Mouse (Mus musculus) lung, adult 18-20 months (tissue): ENCODE measurements at regions not wholly inside any gene's neighbourhood (a gene's known extent, or its start where the extent isn't known, plus 50 kb on each side); places are given as distances from the start of the nearest gene placed in this dataset.

Source experiments
- DNase-seq, 2 experiments: peaks; one replicate each; pipeline ENCODE4 v3.0.0; 2022; ENCODE audit warnings: mixed read lengths in 2 of 2

DNA sequence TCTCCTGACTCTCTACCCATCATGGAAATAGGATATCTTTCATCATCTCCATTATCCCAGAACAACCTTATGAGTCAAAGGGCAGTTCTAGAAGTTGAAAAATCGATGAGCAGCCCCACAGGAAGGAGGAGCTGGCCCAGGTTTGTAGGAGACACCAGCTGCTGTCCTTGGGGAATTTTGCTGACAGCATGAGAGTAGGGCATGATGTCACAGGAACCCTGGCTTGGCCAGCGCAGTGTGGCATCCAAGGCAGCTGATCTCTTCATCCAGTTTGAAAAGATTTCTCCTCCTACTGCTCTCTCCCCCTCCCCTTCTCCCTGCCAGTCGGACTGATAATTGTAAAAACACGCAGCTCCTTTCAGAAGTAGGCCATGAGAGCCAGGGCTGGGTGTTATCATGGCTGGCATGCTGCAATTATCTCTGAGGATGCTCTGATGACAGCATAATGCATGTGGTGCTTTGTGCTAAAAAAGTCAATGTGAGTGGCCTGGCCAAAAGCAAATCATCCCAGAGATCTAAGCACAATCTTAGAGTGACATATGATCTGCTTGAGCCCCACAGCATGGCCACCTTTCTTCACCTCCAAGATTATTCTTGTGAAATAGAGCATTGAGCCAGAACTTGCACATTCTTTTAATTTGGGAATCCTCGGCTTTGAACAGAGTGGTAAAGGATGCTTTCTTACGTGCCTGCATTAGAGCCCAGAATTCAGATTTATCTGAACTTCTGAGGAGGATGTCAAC lies 54.2 kb downstream of the Gjd2 start:
- no peak for DNase-seq

DNA sequence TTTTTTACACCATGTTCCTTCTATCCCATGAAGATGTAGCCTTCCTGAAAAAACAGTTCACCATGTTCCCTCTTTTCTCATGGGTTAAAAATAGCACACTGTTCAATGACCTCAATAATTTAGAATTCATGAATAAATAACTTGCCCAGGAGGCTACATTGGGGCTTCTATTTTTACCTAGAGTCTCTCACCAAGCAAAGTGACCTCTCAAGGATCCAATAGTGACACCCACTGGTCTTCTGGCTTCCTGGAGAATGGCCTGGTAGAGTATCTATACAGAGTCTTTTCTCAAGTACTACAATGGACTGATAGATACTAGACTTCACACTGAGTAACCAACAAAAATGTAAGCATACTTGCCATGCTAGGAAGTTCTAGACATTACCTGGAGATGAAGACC lies 60.9 kb downstream of the Gjd2 start:
- no peak for DNase-seq

DNA sequence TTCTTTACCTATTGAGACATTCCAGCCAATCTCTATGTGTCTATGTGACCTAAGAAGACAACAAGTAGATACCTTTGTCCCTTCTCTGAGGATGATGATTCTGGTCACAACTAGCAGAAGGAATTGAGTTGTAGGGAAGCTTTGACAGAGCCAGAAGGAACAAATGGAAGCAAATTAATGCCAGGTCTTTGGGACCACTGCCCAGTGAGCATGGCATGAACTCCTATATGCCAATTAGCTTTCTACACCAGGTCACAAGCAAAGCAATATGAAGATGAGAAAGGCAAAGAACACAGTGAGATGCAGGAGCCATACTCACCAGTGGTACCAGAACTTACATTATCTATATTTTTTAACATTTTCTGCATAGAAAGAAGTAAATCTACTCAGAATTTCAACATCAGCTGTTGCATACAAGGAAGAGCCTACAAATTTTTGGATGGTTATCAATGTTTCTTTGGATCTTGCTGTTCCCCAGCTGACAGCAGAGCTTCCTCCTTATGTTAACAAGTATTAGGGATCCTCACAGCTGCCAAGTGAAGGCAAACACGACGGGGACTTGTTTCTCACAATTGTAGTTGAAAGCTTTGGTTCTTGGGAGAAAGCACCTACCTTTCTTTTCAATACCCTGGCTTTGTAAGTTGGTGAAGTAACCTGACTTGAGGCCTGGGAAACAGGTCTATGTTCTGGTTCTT lies 64.0 kb downstream of the Gjd2 start:
- no peak for DNase-seq

DNA sequence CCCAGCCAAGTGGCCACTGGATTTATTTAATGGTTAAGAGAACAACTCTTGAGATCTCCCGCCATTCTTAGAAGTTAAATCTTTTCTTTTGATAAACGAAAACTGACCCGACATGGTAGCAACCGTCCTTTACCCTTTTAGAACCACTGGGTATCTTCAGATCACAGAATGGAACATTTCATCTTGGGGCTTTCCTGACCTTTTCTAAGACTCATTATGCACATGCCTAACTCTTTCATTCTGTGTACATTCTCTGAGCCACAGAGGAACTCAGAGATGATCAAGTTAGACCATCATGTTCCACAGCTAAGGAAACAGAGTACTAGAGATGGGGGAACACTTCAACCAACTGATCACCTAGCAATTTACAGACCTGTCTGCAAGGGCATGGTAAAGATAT lies 81.7 kb downstream of the Gjd2 start:
- DNase-seq = no peak

DNA sequence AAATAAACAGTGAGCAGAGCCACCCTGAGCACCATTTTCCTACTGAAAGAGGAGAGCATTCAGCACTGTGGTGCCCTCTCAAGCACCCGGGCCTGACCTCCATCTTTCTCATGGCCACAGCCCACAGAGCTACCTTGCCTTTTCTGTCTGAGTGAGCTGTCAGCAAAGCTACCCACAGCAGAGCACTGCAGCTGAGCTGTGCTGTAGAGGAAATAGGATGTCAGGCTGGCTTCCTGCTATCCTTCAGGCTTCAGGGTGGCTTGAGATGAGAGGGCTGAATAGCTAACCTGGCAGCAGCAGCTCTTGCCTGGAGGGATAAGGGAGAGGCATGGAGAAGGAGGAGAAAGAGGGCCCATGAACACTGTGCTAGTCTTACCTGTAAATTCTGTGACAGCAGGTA lies 82.5 kb downstream of the Gjd2 start:
- no peak for DNase-seq

DNA sequence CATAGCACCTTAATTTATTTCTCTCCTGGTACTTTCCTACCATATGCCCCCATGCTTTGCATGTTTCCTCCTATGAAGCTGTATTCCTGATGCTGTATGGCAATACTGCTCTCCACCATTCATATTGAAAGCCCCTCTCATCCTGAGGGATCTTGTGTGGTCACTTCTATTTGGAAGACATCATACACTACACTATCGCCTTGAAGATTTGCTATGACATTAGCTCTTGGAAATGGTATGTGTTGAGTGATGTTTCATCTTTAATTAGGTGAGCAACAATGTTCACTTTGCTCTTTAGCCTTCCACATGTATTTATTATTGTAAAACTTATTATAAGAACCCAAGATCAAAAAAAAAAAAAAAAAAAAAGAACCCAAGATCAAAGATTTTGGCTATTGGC lies 81.2 kb upstream of the Arhgap11a start:
- no peak for DNase-seq

DNA sequence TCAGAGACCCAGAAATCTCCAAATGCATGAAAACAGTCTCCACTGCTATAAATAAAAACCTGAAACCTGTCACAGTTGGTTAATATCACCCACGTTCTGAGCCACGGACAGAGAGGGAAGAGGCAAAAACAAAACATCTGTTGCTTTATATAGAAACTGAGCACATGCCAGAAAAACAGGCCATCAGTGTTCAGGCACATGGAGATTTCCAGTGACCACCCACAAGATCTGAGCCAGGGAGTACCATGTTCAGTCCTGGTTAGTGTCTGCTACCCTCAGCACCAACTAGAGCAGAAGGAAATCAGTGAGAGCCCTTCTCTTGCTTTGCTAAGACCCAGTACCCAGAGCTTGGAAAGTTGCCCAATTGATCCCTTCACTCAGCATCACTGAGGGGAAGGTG lies 75.7 kb upstream of the Arhgap11a start:
- no peak for DNase-seq

DNA sequence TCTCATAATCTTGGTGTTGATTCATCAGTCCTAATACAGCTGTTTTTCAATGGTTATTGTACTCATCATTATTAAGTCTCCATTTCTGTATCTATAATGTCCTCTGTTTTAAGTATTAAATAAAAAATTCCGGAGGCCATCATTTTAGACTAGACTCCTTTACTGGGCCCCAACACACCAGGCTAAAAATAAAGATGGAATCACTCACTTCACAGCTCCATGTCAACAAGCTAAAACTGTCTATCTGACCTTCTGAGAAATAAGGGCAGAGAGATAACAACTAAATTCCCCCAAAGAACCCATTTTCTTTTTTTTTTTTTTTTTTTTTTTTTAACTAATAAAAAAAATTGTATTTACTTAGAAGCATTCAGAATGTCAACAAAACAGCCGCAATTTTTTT lies 70.5 kb upstream of the Arhgap11a start:
- DNase-seq = no peak

DNA sequence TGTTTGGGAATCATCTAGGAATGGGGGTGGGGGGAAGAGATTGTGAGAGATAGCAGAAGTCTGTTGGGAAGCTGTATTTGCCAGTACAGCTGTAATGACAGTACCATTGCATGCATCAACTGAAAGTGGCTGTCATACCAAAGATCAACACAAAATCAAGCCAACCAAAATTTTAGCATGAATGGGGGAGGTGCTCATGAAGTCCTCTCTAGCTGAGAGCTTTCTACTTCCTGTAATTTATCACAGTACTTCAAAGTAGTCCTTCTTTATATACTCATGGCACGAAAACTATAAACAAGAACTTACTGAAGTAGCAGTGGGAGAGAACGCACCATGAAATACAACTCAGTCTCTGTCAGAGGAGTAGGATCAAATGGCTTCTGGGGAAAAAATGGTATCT lies 65.8 kb upstream of the Arhgap11a start:
- DNase-seq = no peak

DNA sequence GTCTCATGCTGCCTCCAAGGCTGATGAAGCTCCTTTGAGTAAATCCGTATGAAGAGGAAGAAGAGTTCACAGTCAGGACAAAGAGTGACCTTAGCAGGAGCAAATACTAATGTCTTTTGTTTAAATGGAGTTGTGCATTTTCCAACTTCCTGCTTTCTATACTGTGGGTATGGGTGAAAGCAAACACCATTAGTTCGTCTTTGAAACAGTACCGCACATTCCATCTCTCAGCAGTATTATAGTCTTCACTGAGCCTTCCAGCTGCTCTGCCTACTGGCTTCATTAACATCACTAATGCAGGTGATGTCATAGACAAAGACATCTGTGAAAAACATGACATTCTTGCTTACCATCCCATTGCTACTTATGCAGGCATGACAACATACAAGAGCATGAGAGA lies 62.7 kb upstream of the Arhgap11a start:
- DNase-seq = no peak

DNA sequence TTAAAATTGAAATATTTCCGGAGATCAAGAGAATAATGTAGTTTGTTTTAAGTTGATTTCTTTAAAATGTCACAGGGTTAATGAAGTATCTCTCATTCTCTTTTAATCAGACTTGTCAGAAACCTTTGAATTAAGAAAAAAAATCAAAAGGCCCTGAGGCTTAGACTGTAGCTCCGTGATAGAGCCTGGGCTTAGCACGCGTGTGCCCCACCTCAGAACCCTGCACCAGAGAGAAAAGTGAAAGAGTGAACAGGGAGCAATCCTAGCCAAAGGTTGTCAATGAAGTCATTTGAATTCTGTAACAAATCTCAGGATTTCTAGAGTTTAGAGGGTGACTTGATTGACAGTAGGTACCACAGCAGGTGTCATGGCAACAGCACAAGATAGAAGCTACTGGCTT lies 61.0 kb upstream of the Arhgap11a start:
- no peak for DNase-seq

DNA sequence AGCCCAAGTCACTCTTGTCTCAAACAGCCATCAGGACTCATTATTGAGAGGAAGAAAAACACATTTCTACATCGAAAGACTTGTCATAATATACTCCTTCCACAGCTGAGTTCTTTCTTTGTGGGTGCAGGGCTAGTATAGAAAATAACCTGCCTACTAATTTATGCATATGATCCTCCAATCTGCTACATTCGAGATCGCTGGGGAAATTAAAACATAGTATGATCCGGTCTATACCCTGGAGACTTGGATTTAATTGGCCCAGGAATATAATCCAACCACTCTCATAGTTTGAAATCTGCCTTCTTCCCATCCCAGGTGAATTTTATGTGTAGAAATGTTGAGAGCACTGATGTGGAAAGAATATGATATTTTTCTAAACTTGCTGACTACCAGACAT lies 60.2 kb upstream of the Arhgap11a start:
- no peak for DNase-seq

DNA sequence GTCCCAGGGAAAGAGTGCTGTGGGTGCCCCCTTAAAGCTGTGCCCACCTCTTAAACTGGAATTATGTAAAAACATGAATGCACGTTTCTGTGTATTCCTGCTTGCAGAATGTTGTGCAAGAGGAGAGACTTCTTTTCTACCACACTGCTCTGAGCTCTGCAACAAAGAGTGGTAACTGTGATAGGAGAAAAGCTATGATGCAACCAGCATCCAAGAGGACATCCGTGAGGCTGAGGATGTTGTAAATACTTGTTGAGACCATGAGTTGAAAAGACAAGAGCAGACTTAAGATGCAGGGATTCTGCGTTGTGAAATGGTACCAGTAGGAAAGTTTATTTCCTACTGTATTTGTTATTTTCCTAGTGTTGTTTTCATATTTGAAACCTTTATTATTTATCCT lies 56.0 kb upstream of the Arhgap11a start:
- DNase-seq = no peak

DNA sequence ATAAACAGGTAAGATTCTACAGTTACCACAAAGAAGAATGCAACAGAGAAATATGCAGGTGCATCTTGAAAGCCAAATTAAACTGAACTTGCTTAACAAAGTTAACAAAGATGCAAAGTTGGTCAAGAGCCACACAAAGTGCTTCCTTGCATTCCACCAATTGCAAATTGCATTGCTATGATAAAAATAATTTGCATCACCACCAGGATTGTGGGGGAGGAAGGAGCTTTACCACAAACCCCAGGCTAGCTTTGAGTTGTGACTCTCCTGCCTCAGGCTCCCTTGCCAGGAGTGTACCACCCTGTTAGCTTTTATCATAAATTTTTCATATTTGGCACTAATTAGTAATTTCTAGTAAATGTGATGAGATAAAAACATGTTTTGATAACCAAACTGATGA lies 55.4 kb upstream of the Arhgap11a start:
- DNase-seq = no peak

DNA sequence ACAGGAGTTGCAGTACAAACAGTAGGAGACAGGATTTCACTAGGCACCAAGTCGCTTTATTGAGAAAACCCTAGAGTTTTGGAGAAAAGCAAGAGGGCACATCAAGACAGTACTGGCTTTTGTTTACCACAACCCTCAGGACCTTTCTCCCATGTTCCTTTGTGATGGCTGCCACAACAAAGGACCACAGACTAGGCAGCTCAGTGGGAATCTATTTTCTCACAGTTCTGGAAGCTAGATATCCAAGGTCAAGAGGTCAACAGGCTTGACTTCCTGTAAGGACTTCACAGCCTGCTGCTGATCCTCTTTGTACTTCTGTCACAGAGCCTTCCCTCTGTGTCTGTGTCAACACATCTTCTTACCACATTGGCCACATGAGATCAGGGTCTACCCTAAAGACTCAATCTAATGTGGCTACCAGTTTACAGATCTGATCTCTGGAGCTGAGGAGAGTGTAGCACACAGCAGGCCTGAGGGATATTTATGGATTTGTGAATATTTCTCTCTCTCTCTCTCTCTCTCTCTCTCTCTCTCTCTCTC lies 54.6 kb upstream of the Arhgap11a start:
- no peak for DNase-seq

DNA sequence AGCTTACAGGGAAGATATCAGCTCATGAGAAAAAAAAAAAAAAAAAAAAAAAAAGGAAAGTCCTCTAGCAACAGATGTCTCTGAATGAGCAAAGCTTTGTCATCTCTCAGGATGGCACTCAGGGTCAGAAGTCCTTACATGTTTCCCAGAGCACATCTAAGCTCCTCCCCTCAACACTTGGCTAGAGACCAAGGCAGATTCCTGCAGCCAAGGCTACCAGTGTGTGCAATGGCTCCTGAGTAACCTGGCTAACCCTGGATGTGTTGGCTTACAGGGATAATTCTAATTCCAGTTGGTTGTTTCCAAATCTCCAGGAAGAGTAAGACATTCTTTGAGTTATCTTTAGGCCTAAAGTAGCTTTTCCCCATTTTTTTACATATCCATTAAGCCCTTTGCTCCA lies 53.9 kb upstream of the Arhgap11a start:
- DNase-seq = peak; percentile 3 to 17

DNA sequence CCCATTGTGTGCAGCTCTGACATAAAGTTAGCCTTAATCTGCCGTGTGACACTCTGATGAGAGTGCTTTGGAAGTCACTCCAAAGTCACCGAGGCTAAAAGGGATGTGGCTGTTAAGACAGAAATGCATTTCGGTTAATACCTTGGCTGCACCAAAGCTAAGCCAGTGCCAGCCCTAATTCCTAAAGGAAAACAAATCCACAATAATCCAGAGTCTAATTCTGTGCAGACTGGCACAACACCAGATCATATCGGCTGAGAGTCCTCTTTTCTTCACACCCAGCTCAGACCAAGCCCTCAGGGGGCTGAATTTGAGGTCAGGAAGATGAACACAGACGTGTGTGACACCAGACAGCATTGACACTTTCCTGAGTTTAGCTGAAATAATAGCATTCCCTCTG lies 52.0 kb upstream of the Arhgap11a start:
- DNase-seq = no peak

DNA sequence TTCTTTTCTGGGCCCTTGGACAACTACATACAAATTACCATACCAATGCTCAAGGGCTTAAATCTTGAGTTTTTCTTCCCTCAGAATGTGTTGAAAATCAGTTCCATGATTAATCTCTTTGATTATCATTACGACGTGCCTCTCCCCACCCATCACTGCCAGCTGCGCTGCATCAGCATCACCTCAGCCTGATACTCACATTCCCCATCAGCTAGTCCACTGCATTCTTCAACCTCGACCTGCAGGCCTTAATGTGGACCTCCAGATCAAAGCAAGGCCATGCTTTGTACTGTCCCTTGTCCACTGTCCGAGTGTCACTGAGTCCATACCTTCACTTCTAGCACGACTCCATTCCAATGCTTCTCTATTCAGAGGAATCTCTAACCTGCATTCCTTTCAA lies 50.3 kb upstream of the Arhgap11a start:
- DNase-seq = no peak
